Mouse (Mus musculus): Measurements from ENCODE around the gene Alkbh3.

Alkbh3 gene

GRCm38 (mm10) chr2:93992259-93992658, 18.3 kb downstream of the Alkbh3 start:
- peak; percentile 76 for DNase-seq

DNA sequence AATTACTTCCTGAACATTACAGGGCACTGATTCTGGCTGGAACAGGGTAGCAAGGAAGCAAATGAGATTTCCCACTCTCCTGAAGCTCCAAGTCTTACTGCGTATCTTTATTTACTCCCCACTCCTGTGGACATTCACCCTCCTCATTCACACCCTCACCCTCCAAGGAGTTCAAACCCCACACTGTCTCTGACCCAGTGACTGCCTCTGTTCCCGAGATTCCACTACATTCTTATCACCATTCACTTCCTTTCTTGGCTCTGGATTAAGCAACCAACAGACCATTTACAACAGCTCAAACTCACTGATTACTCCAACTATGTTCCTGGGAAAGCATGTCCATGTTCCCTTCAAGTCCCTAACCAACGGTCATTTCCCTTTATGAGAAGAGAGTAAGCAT, 19.3 kb downstream of the Alkbh3 start:
- DNase-seq: no peak

- DNase-seq: no peak
Measured at GRCm38 (mm10) chr2:93988440-93988839, 22.2 kb downstream of the Alkbh3 start.

DNA sequence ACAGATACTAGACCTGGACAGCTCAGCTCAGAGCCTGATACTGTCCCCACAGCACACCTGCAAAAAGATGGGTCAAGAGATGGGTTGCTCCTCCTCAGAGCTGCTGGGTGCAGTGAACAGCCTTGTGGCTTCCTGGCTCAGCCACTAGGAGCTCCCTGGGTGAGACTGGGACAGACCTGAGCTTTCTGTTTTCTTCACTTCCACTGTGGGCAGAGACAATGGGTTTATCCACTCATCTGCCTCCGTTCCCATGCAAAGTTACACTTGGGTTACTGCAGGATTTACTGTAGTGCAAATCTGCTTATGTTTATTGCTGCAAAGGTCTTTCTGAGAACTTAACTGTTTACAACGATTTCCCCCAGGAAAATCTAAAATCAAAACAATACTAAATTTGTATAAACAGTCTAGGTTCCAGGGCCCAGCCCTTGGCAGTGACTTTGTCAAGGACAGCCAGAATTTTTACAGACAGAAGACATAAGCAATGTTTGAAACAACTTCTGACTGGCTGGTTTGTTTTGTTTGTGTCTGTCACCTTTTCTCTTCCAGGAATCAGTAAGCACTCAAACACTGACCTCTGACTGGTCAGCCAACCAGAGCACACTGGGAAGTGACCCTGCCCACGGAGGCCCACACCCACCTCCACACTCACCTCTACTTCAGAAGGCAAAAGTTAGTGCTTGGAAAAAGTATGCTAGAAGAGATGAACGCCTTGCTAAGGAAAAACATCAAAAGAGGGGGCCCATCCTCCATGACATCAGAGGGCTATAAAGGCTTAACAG, 28.0 kb downstream of the Alkbh3 start:
- DNase-seq: no peak

DNA sequence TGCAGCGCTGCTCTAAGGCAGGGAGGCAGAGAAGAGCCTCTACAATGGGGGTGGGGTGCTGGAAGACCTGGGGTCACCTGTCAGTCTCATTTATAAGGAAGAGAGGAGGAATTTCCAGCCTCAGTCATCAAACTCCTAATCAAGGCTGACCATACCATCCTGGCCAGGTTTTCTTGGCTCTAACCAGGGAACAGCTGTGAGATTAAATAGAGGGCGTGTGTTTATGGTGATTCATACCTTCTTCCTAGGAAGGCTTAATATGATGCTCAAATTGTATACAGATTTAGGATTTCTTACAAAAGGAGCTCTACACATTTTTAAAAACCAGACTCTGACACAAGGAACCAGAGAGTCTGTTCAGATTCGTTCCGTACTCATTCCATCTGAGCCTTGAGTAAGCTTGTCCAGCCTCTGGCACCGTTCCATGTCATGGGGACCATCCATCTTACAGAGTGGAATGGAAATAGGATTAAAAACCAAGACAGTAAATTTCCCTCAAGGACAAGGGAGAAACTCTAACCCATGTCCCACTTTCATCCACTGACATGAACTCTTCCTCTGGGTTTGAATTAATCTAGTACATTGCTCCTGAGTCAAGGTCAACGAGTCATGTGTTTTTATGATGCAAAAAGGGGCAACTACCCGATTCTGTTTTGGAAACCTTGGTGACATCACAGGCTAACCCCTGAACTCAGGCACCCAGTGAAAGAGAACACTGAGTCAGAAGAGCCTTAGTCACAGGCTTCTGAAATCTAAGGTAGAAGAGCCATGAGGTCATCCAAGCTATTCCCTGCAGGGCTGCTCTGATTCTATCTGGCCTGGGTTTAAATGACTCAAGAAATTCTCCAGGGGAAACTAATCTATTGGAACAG, 31.1 kb downstream of the Alkbh3 start:
- no peak for DNase-seq

GRCm38 (mm10) chr2:93976436-93977252, 34.0 kb downstream of the Alkbh3 start:
- peak; percentile 73 for DNase-seq

- DNase-seq: no peak
Measured at GRCm38 (mm10) chr2:93975526-93976435, 34.8 kb downstream of the Alkbh3 start.

GRCm38 (mm10) chr2:93975041-93975440, 35.6 kb downstream of the Alkbh3 start:
- no peak for DNase-seq

- no peak for DNase-seq
Measured at GRCm38 (mm10) chr2:93971647-93972046, 39.0 kb downstream of the Alkbh3 start.

- no peak for DNase-seq
Measured at GRCm38 (mm10) chr2:93964494-93965160, 46.0 kb downstream of the Alkbh3 start.

DNA sequence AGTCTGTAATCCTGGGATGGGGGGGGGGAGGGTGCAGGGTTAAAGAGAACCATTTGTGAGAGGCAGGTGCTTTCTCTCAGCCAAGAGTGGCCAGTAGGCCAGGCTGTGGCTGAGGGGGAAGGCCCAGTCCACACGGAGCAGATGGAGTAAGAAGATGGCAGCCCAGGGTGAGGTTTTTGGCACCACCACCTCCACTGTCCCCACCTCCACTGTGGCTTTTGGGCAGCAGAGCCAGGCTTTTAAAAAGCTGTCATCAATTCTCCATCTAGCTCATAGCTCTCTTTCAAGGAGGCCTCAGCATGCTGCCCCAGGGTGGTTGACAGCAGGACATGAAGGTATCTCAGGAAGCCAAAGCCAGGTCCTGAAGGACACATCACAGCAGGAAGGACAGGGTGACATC, 46.8 kb downstream of the Alkbh3 start:
- DNase-seq: no peak

DNA sequence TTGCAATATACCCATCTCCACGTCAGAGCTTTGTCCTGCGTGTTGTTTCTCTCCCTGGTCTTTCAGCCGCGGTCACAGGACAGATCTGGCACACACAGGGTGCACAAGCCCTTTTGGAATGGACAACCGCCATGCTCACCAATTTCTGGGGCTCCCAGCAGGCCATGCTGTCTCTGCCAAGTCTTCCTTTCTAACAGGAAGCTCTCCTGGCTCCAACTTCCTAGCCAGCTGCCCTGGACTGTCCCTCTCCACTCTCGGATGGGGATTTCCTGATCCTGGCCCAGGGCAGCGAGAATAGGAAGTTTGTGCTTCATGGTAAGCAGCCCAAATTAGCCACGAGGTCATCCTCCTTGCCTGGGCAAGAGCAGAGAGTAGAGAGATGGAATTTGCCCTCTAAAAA, 48.9 kb downstream of the Alkbh3 start:
- DNase-seq: peak; percentile 66

DNA sequence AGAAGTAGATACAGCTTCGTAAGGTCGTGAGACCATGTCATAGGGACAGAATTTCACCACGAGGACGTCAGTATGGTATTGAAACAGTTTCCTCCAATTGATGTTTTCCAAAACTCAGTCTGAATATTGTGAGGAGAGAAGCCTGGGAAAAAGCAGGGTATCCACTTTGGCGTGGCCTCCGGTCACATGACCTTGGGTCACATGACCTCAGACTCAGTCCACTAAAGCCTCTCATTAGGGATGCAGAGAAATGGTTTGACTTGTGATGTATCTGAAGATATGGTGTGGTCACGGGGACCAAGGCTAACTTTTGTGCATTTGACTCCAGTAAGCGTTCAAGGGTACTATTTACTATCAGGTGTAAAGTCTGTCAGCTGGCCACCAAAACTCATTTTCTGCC, 51.3 kb downstream of the Alkbh3 start:
- no peak for DNase-seq

DNA sequence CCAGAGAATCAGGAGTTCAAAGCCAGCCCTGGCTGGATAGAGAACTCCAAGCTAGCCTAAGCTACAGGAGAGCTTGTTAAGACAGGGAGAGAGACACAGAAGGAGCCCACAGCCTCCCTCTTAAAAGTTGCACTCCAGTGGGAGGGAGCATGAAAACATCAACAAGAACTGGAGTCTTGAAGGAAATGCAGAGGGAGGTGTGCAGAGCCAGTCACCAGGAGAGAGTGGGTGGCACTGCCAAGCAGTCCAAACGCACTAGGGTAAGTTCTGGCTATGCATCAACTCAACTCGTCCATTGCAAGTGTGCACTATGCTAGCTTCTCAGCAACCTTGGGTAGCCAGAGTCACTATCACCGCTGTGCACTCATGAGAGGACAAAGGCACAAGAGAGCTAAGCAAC, 52.4 kb downstream of the Alkbh3 start:
- DNase-seq: no peak

- DNase-seq: no peak
Measured at GRCm38 (mm10) chr2:93957785-93958175, 52.8 kb downstream of the Alkbh3 start.

DNA sequence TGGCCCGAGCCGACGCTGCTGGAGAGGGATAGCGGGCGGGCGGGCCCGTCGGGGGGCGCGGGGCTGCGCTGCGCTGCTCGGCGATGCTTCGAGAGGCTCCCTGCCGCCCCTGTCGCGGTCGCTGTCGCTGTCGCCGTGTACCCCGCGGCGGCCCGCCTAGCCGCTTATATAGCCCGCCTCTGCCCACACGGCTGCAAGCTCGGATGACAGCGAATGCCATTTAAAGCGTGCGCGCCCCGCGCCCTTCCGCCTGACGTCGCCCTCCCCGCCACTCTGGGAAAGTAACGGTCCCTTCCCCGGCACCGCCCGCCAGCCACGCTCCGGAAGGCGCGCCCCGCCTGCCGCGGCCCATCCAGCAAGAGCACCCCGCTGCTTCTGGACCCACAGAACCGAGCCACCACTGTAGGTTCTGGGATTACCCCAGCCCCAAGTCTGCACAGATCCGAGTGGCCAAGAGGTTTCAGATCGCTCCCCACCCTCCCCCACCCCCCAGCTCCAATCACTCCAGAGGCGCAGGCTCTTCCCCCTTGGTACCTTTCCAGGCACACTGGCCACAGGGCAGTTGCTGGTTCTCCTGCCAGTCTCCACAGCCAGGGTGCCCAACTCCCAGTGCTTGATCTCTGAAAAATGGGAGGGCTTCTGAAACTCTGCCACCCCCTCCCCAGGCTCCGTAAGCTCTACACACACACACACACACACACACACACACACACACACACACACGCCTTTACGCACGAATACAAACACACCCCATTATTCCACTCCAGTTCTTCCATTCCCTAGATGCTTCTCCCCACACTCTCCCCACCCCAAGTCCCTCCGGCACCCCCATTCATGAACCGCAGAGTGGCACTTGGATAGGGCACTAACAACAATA, 53.5 kb downstream of the Alkbh3 start, which contains the start of gene Gm13889:
Gene Gm13889, minus strand, starts transcription at position 294 of the 877 bp plus-strand sequence.
- DNase-seq: peak; percentile 91

- DNase-seq: peak; percentile 62
Measured at GRCm38 (mm10) chr2:93956331-93956801, 54.2 kb downstream of the Alkbh3 start.

- DNase-seq: no peak
Measured at GRCm38 (mm10) chr2:93955886-93956285, 54.7 kb downstream of the Alkbh3 start.

GRCm38 (mm10) chr2:93954781-93955578, 55.6 kb downstream of the Alkbh3 start:
- DNase-seq: peak; percentile 17
